Mouse (Mus musculus) intestine, embryonic 15.5 days (tissue): Measurements from ENCODE around the gene Ttll8. TPM values are rescaled to one million over a fixed set of nuclear protein-coding genes. Genes with fewer than 3 reads are reported as not detected.
A peak's percentile ranks its signal among the peaks of the same experiment; 100 is the strongest.

ENCODE experiments used
- ATAC-seq: fragments of 200-750 bp; cut with Nextera tagmentation; 2 replicates; pipeline ENCODE4 v1.8.0; 2017; ENCODE audit warnings: moderate TSS enrichment, moderate library complexity
- H3K27ac ChIP-seq: fragments of 300-500 bp; sonication (generic); 2 replicates; pipeline ENCODE4 v1.5.1; 2015; ENCODE audit warnings: mild to moderate bottlenecking, inconsistent platforms
- H3K27me3 ChIP-seq: fragments of 300-500 bp; sonication (generic); replicated peaks from 2 replicates; pipeline ENCODE4 v1.6.1; 2015; ENCODE audit warnings: inconsistent platforms
- H3K36me3 ChIP-seq: fragments of 300-500 bp; sonication (generic); 2 replicates; pipeline ENCODE4 v1.6.1; 2015; ENCODE audit warnings: inconsistent platforms
- H3K4me1 ChIP-seq: fragments of 300-500 bp; sonication (generic); replicated peaks from 2 replicates; pipeline ENCODE4 v1.6.1; 2015; ENCODE audit warnings: inconsistent platforms
- H3K4me2 ChIP-seq: fragments of 300-500 bp; sonication (generic); replicated peaks from 2 replicates; pipeline ENCODE4 v1.6.1; 2015; ENCODE audit warnings: mild to moderate bottlenecking, inconsistent platforms
- H3K4me3 ChIP-seq: fragments of 300-500 bp; sonication (generic); replicated peaks from 2 replicates; pipeline ENCODE4 v1.5.1; 2015; ENCODE audit warnings: inconsistent platforms
- H3K9ac ChIP-seq: fragments of 300-500 bp; sonication (generic); 2 replicates; pipeline ENCODE4 v1.6.1; 2015; ENCODE audit warnings: inconsistent platforms
- H3K9me3 ChIP-seq: fragments of 300-500 bp; sonication (generic); 2 replicates; pipeline ENCODE4 v1.6.1; 2016; ENCODE audit warnings: inconsistent platforms
- WGBS: fragments of 180-500 bp; shearing (Covaris S2); methylation state at CpG from one replicate; pipeline ENCODE4 v1.1.7; 2015; 5-methylcytosine and 5-hydroxymethylcytosine counted together
- polyA plus RNA-seq: library from polyadenylated mRNA; unstranded; fragments of >200 nt; fragmentation: Nextera tagmentation; extraction: Ambion mirVana; gene quantifications from 2 replicates; pipeline ENCODE4 v1.2.1, GENCODE M21; 2015

Gene Ttll8
- polyA plus RNA-seq, 1 experiment from 2014 or later = not detected

GRCm38 (mm10) chr15:88955342-88955741, 1.1 kb upstream of the Ttll8 start:
- H3K27ac ChIP-seq = no peak overlapping the region
- ATAC-seq = no peak
- H3K27me3 ChIP-seq = peaks cover 22% of the 10 kb centered on the region
- peaks cover 6% of the 10 kb centered on the region for H3K4me1 ChIP-seq
- H3K9me3 ChIP-seq = no peaks in the 10 kb centered on the region
- no peak overlapping the region for H3K9ac ChIP-seq
- 84% methylated on average over 6 of the region's 6 CpGs for WGBS
- H3K4me3 ChIP-seq = no peak overlapping the region
- no peaks in the 10 kb centered on the region for H3K36me3 ChIP-seq
- no peak overlapping the region for H3K4me2 ChIP-seq

- no peaks in the 10 kb centered on the region for H3K36me3 ChIP-seq
- no peak overlapping the region for H3K4me2 ChIP-seq
- no peak for ATAC-seq
- peaks cover 6% of the 10 kb centered on the region for H3K4me1 ChIP-seq
- H3K27ac ChIP-seq = no peak overlapping the region
- no peak overlapping the region for H3K4me3 ChIP-seq
- 82% methylated on average over 4 of the region's 4 CpGs for WGBS
- H3K9ac ChIP-seq = no peak overlapping the region
- H3K27me3 ChIP-seq = peaks cover 15% of the 10 kb centered on the region
- H3K9me3 ChIP-seq = no peaks in the 10 kb centered on the region
Observed at GRCm38 (mm10) chr15:88951246-88951645, 3.0 kb downstream of the Ttll8 start.

GRCm38 (mm10) chr15:88946851-88947250, 7.4 kb downstream of the Ttll8 start:
- H3K36me3 ChIP-seq = no peaks in the 10 kb centered on the region
- H3K9me3 ChIP-seq = no peaks in the 10 kb centered on the region
- H3K4me1 ChIP-seq = no peaks in the 10 kb centered on the region
- no peaks in the 10 kb centered on the region for H3K27me3 ChIP-seq
- WGBS = 52% methylated on average over 6 of the region's 6 CpGs
- H3K4me2 ChIP-seq = no peak overlapping the region
- H3K27ac ChIP-seq = no peak overlapping the region
- no peak overlapping the region for H3K9ac ChIP-seq
- no peak for ATAC-seq
- no peak overlapping the region for H3K4me3 ChIP-seq

GRCm38 (mm10) chr15:88943896-88944551, 10.2 kb downstream of the Ttll8 start:
- 82% methylated on average over 5 of the region's 5 CpGs for WGBS
- no peaks in the 10 kb centered on the region for H3K27me3 ChIP-seq
- H3K27ac ChIP-seq = no peak overlapping the region
- no peaks in the 10 kb centered on the region for H3K36me3 ChIP-seq
- H3K4me1 ChIP-seq = no peaks in the 10 kb centered on the region
- no peak overlapping the region for H3K4me3 ChIP-seq
- no peaks in the 10 kb centered on the region for H3K9me3 ChIP-seq
- no peak overlapping the region for H3K4me2 ChIP-seq
- no peak for ATAC-seq
- no peak overlapping the region for H3K9ac ChIP-seq

- WGBS = 68% methylated on average over 5 of the region's 5 CpGs
Observed at GRCm38 (mm10) chr15:88942783-88943182, 11.4 kb downstream of the Ttll8 start.

GRCm38 (mm10) chr15:88937291-88937650, 16.9 kb downstream of the Ttll8 start:
- no peak for ATAC-seq
- WGBS = 80% methylated on average over 2 of the region's 2 CpGs
- H3K27ac ChIP-seq = no peak overlapping the region

More at GRCm38 (mm10) chr15:88942783-88943182, 11.4 kb downstream of the Ttll8 start:
- H3K9ac ChIP-seq = no peak overlapping the region
- H3K36me3 ChIP-seq = no peaks in the 10 kb centered on the region
- no peaks in the 10 kb centered on the region for H3K27me3 ChIP-seq
- H3K27ac ChIP-seq = no peak overlapping the region
- no peak overlapping the region for H3K4me2 ChIP-seq
- no peak overlapping the region for H3K4me3 ChIP-seq
- H3K9me3 ChIP-seq = no peaks in the 10 kb centered on the region
- no peaks in the 10 kb centered on the region for H3K4me1 ChIP-seq
- ATAC-seq = no peak

GRCm38 (mm10) chr15:88936619-88937290, 17.5 kb downstream of the Ttll8 start:
- 58% methylated on average over 6 of the region's 6 CpGs for WGBS
- ATAC-seq = no peak

More at GRCm38 (mm10) chr15:88937291-88937650, 16.9 kb downstream of the Ttll8 start:
- no peaks in the 10 kb centered on the region for H3K9me3 ChIP-seq
- H3K4me3 ChIP-seq = no peak overlapping the region
- H3K4me1 ChIP-seq = no peaks in the 10 kb centered on the region
- H3K36me3 ChIP-seq = no peaks in the 10 kb centered on the region
- 0 out of 2 replicates have a peak, but pooled peaks cover 2% of the 10 kb centered on the region for H3K27me3 ChIP-seq
- no peak overlapping the region for H3K4me2 ChIP-seq
- H3K9ac ChIP-seq = no peak overlapping the region

GRCm38 (mm10) chr15:88934141-88934540, 20.1 kb downstream of the Ttll8 start:
- WGBS = 53% methylated on average over 7 of the region's 7 CpGs
- Histone ChIP-seq H3K4me3 (no peak overlapping the region), H3K27me3 (0 out of 2 replicates have a peak, but pooled peaks cover 2% of the 10 kb centered on the region), H3K36me3 (no peaks in the 10 kb centered on the region), H3K9me3 (no peaks in the 10 kb centered on the region), H3K4me2 (no peak overlapping the region), H3K9ac (no peak overlapping the region), H3K4me1 (no peaks in the 10 kb centered on the region), H3K27ac (no peak overlapping the region)
- no peak for ATAC-seq

More at GRCm38 (mm10) chr15:88936619-88937290, 17.5 kb downstream of the Ttll8 start:
- no peak overlapping the region for H3K4me3 ChIP-seq
- no peaks in the 10 kb centered on the region for H3K9me3 ChIP-seq
- H3K4me1 ChIP-seq = no peaks in the 10 kb centered on the region
- no peak overlapping the region for H3K9ac ChIP-seq
- no peaks in the 10 kb centered on the region for H3K36me3 ChIP-seq
- no peak overlapping the region for H3K4me2 ChIP-seq
- 0 out of 2 replicates have a peak, but pooled peaks cover 2% of the 10 kb centered on the region for H3K27me3 ChIP-seq
- H3K27ac ChIP-seq = no peak overlapping the region

- ATAC-seq = no peak
- no peak overlapping the region for H3K4me3 ChIP-seq
- H3K4me2 ChIP-seq = no peak overlapping the region
- 83% methylated on average over 10 of the region's 10 CpGs for WGBS
- 0 out of 2 replicates have a peak, but pooled peaks cover 2% of the 10 kb centered on the region for H3K27me3 ChIP-seq
- no peak overlapping the region for H3K9ac ChIP-seq
- no peaks in the 10 kb centered on the region for H3K36me3 ChIP-seq
- no peaks in the 10 kb centered on the region for H3K9me3 ChIP-seq
- no peak overlapping the region for H3K27ac ChIP-seq
- H3K4me1 ChIP-seq = no peaks in the 10 kb centered on the region
Observed at GRCm38 (mm10) chr15:88932667-88933066, 21.6 kb downstream of the Ttll8 start.

GRCm38 (mm10) chr15:88921992-88922310, 32.3 kb downstream of the Ttll8 start:
- WGBS = 59% methylated on average over 6 of the region's 6 CpGs
- peaks cover 5% of the 10 kb centered on the region; the same call in 1 of the 2 replicates for H3K4me1 ChIP-seq
- H3K4me3 ChIP-seq = no peak overlapping the region
- no peak overlapping the region for H3K9ac ChIP-seq
- no peaks in the 10 kb centered on the region for H3K36me3 ChIP-seq
- H3K4me2 ChIP-seq = no peak overlapping the region
- no peaks in the 10 kb centered on the region for H3K9me3 ChIP-seq
- no peaks in the 10 kb centered on the region for H3K27me3 ChIP-seq
- no peak; the same call in 1 of the 2 replicates for ATAC-seq
- no peak overlapping the region for H3K27ac ChIP-seq

- Histone ChIP-seq H3K4me3 (no peak overlapping the region), H3K36me3 (no peaks in the 10 kb centered on the region), H3K27ac (no peak overlapping the region), H3K9ac (no peak overlapping the region), H3K27me3 (no peaks in the 10 kb centered on the region), H3K9me3 (no peaks in the 10 kb centered on the region), H3K4me1 (peaks cover 5% of the 10 kb centered on the region; the same call in 1 of the 2 replicates), H3K4me2 (0 out of 2 replicates have a peak overlapping the region, but pooled peaks have one; percentile 17)
- ATAC-seq = peak; percentile 78
- WGBS = 25% methylated on average over 12 of the region's 12 CpGs
Observed at GRCm38 (mm10) chr15:88921131-88921991, 32.9 kb downstream of the Ttll8 start.

- Histone ChIP-seq H3K4me3 (no peak overlapping the region), H3K27ac (no peak overlapping the region), H3K9me3 (no peaks in the 10 kb centered on the region), H3K9ac (no peak overlapping the region), H3K4me2 (no peak overlapping the region), H3K36me3 (no peaks in the 10 kb centered on the region), H3K27me3 (no peaks in the 10 kb centered on the region), H3K4me1 (peaks cover 5% of the 10 kb centered on the region; the same call in 1 of the 2 replicates)
- ATAC-seq = no peak
- WGBS = 91% methylated on average over 1 of the region's 1 CpGs
Observed at GRCm38 (mm10) chr15:88920065-88920464, 34.2 kb downstream of the Ttll8 start.
